Mouse (Mus musculus) limb, embryonic 15.5 days (tissue): ENCODE measurements around the gene Nod1. TPM values are rescaled to one million over a fixed set of nuclear protein-coding genes. Genes with fewer than 3 reads are reported as not detected.

Experiments
- ATAC-seq: fragments of 200-750 bp; cut with Nextera tagmentation; 2 replicates; pipeline ENCODE4 v1.8.0; 2017; ENCODE audit warnings: low read depth, moderate TSS enrichment; ENCODE audit not compliant: insufficient number of reproducible peaks, low FRiP score, low TSS enrichment
- H3K27ac ChIP-seq: fragments of 300-500 bp; sonication (generic); 2 replicates; pipeline ENCODE4 v1.5.1; 2015; ENCODE audit warnings: moderate library complexity, mild to moderate bottlenecking, inconsistent platforms
- H3K27me3 ChIP-seq: fragments of 300-500 bp; sonication (generic); 2 replicates; pipeline ENCODE4 v1.6.1; 2015; ENCODE audit warnings: inconsistent platforms
- H3K36me3 ChIP-seq: fragments of 300-500 bp; sonication (generic); 2 replicates; pipeline ENCODE4 v1.6.1; 2015; ENCODE audit warnings: inconsistent platforms
- H3K4me1 ChIP-seq: fragments of 300-500 bp; sonication (generic); 2 replicates; pipeline ENCODE4 v1.6.1; 2015; ENCODE audit warnings: inconsistent platforms
- H3K4me2 ChIP-seq: fragments of 300-500 bp; sonication (generic); 2 replicates; pipeline ENCODE4 v1.6.1; 2015; ENCODE audit warnings: mild to moderate bottlenecking, inconsistent platforms
- H3K4me3 ChIP-seq: fragments of 300-500 bp; sonication (generic); 2 replicates; pipeline ENCODE4 v1.5.1; 2015; ENCODE audit warnings: mild to moderate bottlenecking, inconsistent platforms
- H3K9ac ChIP-seq: fragments of 300-500 bp; sonication (generic); 2 replicates; pipeline ENCODE4 v1.6.1; 2015; ENCODE audit warnings: inconsistent platforms
- H3K9me3 ChIP-seq: fragments of 300-500 bp; sonication (generic); 2 replicates; pipeline ENCODE4 v1.6.1; 2016; ENCODE audit warnings: inconsistent platforms
- WGBS: fragments of 180-500 bp; shearing (Covaris S2); methylation state at CpG from one replicate; pipeline ENCODE4 v1.1.7; 2015; 5-methylcytosine and 5-hydroxymethylcytosine counted together
- polyA plus RNA-seq: library from polyadenylated mRNA; unstranded; fragments of >200 nt; fragmentation: Nextera tagmentation; extraction: Ambion mirVana; gene quantifications from 2 replicates; pipeline ENCODE4 v1.2.1, GENCODE M21; 2015

Gene Nod1
- polyA plus RNA-seq, 1 experiment from 2014 or later, result 13.3 TPM

DNA sequence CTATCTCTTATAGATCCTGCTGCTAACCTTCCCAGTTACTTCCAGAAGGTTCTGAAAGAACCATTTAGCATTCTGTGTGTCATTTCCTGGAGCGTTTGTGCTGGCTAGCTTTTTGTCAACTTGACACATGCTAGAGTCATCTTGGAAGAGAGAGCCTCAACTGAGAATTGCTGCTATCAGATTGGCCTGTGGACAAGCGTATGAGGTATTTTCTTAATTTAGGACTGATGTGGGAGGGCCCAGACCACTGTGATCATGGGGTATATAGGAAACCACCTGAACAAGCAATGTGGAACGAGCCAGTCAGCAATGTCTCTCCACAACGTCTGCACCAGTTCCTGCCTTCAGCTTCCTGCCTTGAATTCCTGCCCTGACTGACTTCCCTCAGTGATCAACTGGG is 31.1 kb upstream of the Nod1 start:
- Histone ChIP-seq H3K4me3 (no peak overlapping the region), H3K27me3 (no peaks in the 10 kb centered on the region), H3K27ac (no peak overlapping the region), H3K36me3 (no peaks in the 10 kb centered on the region), H3K4me1 (no peaks in the 10 kb centered on the region), H3K9ac (no peak overlapping the region), H3K4me2 (no peak overlapping the region), H3K9me3 (no peaks in the 10 kb centered on the region)
- WGBS, result 61% methylated on average over 4 of the region's 4 CpGs
- no peak for ATAC-seq

DNA sequence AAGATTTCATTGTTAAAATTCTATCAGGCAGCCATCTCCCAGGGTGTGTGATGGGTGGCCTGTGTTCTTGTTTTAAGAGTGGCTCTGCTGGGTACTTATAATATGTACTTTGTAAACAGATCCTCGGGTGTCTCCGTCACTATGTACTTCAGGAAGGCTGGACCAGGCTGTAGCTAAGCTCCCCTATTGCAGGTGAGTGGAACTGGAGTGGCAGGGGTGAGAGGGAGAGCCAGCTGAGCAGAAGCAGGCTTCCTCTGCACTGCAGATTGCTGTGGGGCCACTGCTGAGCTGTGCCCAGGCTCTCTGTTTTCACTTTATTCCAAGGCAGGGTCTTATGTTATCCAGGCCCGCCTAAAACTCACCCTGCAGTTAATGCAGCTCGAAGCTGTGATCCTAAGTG is 30.0 kb upstream of the Nod1 start:
- Histone ChIP-seq H3K4me2 (no peak overlapping the region), H3K27me3 (no peaks in the 10 kb centered on the region), H3K27ac (no peak overlapping the region), H3K4me3 (no peak overlapping the region), H3K4me1 (no peaks in the 10 kb centered on the region), H3K9ac (no peak overlapping the region), H3K9me3 (no peaks in the 10 kb centered on the region), H3K36me3 (no peaks in the 10 kb centered on the region)
- ATAC-seq, result no peak
- WGBS, result 56% methylated on average over 4 of the region's 4 CpGs

DNA sequence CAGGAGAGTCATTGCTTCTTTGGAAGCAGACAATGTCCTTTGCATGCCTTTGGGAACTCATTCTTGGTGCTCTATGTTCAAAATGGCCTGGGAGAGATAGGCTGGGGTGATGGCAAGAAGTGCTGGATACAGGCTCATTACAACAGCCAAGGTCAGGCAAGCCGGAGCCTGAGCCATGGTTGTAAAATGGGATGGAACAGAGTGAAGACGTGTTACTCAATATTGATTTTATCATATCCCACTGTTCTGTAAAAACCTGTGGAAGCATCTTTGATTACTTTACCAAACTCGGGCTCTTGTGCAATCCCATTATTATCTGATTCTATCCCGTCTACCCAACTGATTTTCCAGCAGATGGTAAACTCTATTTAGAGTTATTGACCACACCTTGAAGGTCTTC is 28.9 kb upstream of the Nod1 start:
- Histone ChIP-seq H3K4me1 (no peaks in the 10 kb centered on the region), H3K27ac (no peak overlapping the region), H3K9me3 (no peaks in the 10 kb centered on the region), H3K36me3 (no peaks in the 10 kb centered on the region), H3K27me3 (no peaks in the 10 kb centered on the region), H3K9ac (no peak overlapping the region), H3K4me3 (no peak overlapping the region), H3K4me2 (no peak overlapping the region)
- 73% methylated on average over 4 of the region's 4 CpGs for WGBS
- no peak for ATAC-seq

DNA sequence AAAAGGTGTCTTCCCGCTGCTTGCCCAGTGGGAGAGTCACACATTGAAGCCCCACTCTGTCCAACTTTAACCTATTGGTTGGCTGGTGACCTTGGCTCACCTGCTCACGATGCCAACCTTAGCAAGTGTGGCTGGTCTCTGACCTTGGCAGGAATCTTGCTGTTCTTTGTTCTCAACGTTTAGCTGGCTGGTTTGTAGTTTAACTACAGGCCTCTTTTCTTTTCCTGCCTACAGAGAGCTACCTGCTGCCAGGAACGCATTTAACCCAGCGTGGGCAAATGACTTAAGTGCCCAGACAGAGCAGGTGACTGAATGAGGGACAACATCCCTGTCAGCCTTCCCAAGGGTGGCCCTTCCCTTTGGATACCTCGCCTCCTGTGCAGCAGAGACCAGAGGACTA is 25.3 kb upstream of the Nod1 start:
- ATAC-seq, result no peak
- 81% methylated on average over 6 of the region's 6 CpGs for WGBS
- Histone ChIP-seq H3K9ac (no peak overlapping the region), H3K27me3 (no peaks in the 10 kb centered on the region), H3K4me2 (no peak overlapping the region), H3K9me3 (no peaks in the 10 kb centered on the region), H3K4me3 (no peak overlapping the region), H3K36me3 (no peaks in the 10 kb centered on the region), H3K4me1 (no peaks in the 10 kb centered on the region), H3K27ac (no peak overlapping the region)

DNA sequence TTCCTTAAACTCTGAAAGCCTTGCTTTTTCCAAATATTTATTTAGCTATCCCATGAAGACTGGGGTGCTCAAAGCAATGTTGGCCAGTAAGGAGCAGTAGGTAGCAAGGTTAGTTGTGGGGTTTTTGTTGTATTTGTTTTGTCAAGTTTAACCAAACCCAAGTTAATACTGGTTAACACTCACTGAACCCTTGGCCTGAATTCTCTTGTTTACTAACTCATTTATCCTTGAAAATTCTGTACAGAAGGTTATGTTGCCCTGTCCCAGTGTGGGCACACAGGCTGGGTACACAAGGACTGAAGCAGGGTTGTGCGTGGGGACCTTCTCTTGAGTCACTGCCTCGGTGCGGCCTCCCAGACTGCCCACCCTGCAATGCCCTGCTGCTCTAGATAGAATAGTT is 23.9 kb upstream of the Nod1 start:
- H3K4me2 ChIP-seq, result no peak overlapping the region
- no peaks in the 10 kb centered on the region for H3K9me3 ChIP-seq
- 94% methylated on average over 3 of the region's 3 CpGs for whole genome bisulfite sequencing
- H3K4me1 ChIP-seq, result peaks cover 6% of the 10 kb centered on the region; the same call in 1 of the 2 replicates
- no peak overlapping the region for H3K4me3 ChIP-seq
- no peak overlapping the region for H3K27ac ChIP-seq
- no peak for ATAC-seq
- no peaks in the 10 kb centered on the region for H3K27me3 ChIP-seq
- H3K36me3 ChIP-seq, result no peaks in the 10 kb centered on the region
- H3K9ac ChIP-seq, result no peak overlapping the region

DNA sequence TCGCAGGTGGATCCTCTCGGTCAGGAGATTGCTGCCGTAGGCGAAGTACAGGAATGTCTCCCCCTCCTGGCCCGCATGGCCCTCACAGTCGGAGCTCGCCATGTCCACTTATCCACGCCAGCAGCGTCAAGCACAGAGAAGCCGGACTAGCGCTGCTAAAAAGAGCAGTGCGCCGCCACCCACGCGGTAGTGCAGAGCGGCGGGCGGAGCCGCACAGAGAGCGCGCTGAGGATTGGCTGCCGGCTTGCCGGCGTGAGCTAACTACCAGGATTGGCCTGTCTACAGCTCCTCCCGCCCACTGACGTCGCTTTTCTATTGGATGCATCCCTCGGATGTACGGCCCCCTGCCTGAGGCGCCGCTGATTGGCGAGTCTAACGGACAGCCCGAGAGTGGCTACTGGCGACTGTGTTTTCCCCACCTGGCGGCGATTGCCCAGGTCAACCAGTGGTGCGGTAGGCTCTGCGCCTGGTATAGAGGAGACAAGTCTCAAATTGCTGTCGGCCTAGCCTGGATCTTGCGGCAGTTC is 20.4 kb upstream of the Nod1 start, which contains the start of gene Ggct:
Gene Ggct (minus strand): TSS at position 217 of the 527 bp plus-strand sequence.
- H3K9me3 ChIP-seq, result no peaks in the 10 kb centered on the region
- peak within 1 kb of the TSS; percentile 39; the same call in 1 of the 2 replicates for H3K9ac ChIP-seq
- WGBS, result under 1% methylated on average over 41 of the region's 41 CpGs
- peaks cover 6% of the 10 kb centered on the region; the same call in 1 of the 2 replicates for H3K4me1 ChIP-seq
- H3K4me3 ChIP-seq, result peak within 1 kb of the TSS; percentile 51
- H3K27me3 ChIP-seq, result no peaks in the 10 kb centered on the region
- no peaks in the 10 kb centered on the region for H3K36me3 ChIP-seq
- ATAC-seq, result peak; percentile 100
- H3K4me2 ChIP-seq, result peak within 1 kb of the TSS; percentile 94
- peak within 1 kb of the TSS; percentile 50; the same call in 1 of the 2 replicates for H3K27ac ChIP-seq

DNA sequence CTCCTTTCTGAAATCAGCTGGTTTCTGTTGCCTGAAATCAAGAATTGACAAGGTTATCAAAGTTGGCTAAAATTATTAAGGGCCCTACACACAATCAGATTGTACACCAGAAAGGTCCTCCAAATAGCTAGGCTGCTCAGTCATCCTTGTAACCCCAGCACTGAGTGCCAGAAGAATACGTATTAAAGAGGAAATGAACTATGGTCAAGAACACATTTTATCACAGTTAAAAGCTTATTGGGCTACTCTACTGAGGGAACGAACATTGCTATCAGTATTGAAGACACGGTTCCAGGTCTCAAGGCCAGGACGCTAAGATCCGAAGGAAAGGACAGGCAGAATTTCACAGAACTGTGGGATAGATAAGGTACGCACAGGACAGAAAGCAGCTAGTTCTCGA is 19.7 kb upstream of the Nod1 start:
- Histone ChIP-seq H3K27me3 (no peaks in the 10 kb centered on the region), H3K9me3 (no peaks in the 10 kb centered on the region), H3K9ac (peak overlapping the region; percentile 39; the same call in 1 of the 2 replicates), H3K4me2 (peak overlapping the region; percentile 94), H3K36me3 (no peaks in the 10 kb centered on the region), H3K4me1 (peaks cover 6% of the 10 kb centered on the region; the same call in 1 of the 2 replicates), H3K4me3 (peak overlapping the region; percentile 51), H3K27ac (no peak overlapping the region)
- WGBS, result 6% methylated on average over 7 of the region's 7 CpGs
- ATAC-seq, result no peak

DNA sequence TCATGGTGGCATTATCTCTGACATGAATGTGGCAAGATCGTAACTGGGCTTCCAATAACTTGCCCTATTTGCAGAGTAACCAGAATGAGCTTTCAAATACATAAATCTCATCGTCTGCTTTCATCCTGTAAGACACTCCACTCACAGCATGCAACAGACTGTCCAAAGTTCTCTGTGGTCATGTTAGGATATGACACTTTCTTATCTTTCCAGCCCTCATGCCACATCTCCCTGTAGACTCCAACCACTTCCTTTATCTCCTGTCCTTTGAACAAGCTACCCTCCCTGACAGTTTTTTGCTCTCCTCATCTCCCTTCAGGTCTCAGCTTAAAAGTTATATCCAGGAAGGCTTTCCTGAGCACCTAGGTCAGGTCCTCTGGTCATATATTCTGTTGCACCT is 18.8 kb upstream of the Nod1 start:
- Histone ChIP-seq H3K9ac (no peak overlapping the region), H3K4me1 (peaks cover 6% of the 10 kb centered on the region; the same call in 1 of the 2 replicates), H3K27me3 (no peaks in the 10 kb centered on the region), H3K27ac (no peak overlapping the region), H3K36me3 (no peaks in the 10 kb centered on the region), H3K4me3 (no peak overlapping the region), H3K9me3 (no peaks in the 10 kb centered on the region), H3K4me2 (no peak overlapping the region)
- no peak for ATAC-seq
- WGBS, result 83% methylated on average over 2 of the region's 2 CpGs

DNA sequence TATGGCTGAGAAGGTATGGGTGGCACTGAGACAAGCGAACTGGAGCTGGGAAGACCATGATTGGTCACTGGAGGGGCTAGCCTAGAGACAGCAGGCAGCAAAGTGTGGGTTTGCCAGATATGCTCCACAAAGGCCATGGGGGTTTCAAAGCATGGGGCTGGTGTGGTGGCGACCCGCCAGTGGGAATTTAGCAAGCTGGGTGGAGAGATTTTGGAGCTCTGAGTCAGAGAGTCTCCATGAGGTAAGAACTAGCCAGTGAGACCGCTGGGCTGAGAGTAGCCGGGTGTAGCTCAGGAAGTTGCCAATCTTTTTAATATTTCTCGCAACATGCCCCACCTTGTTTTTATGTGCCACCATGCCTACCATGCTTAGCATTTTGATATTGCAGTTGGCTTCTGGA is 15.7 kb upstream of the Nod1 start:
- Histone ChIP-seq H3K4me2 (no peak overlapping the region), H3K4me3 (no peak overlapping the region), H3K27me3 (no peaks in the 10 kb centered on the region), H3K4me1 (peaks cover 6% of the 10 kb centered on the region; the same call in 1 of the 2 replicates), H3K9ac (no peak overlapping the region), H3K9me3 (no peaks in the 10 kb centered on the region), H3K36me3 (no peaks in the 10 kb centered on the region), H3K27ac (no peak overlapping the region)
- WGBS, result 89% methylated on average over 6 of the region's 6 CpGs
- no peak for ATAC-seq

DNA sequence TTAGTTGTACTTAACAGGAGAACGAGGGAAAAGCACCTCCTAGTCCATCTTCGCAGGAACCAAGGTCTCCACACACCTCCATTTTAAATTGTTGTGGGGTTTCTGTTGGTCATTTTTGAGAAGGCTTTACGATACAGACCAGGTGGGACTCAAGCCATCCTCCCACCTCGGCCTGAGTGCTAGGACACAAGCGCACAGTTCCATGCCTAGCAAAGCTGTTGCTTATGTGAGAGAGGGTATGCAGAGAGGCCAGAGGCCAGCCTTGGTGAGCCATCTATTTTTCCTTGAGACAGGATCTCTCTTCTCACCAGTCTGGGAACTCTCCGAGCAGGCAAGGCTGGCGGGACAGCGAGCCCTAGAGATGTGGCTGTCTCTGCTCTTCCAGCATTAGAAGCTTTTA is 11.7 kb upstream of the Nod1 start:
- no peaks in the 10 kb centered on the region for H3K4me1 ChIP-seq
- H3K9ac ChIP-seq, result no peak overlapping the region
- WGBS, result 88% methylated on average over 8 of the region's 8 CpGs
- H3K36me3 ChIP-seq, result no peaks in the 10 kb centered on the region
- H3K9me3 ChIP-seq, result no peaks in the 10 kb centered on the region
- no peak overlapping the region for H3K27ac ChIP-seq
- no peak for ATAC-seq
- no peaks in the 10 kb centered on the region for H3K27me3 ChIP-seq
- no peak overlapping the region for H3K4me2 ChIP-seq
- no peak overlapping the region for H3K4me3 ChIP-seq

DNA sequence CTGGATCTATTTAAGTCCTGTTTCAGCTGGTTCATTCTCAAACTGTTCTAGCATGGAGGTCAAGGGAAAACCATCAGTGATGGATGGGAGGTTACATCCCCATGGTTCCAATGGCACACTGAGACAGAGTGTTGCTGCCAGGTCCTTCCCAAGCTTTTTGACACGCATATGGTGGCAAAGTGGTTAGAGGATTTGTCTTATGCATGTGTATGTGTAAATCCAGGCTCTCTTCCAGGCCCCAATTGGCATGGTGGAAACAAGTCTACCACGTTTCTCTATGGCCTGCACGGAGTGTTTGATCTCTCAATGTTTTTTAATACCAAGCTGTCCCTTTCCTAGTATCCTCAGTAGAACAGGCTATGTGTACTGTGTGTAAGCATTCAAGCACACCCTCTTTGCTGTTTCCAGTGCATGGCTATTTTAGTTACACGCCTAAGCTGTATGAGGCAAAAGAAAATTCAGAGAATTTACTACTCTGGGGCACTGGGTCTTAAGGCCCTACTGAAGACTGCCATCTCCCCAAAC is 11.2 kb upstream of the Nod1 start:
- Histone ChIP-seq H3K9me3 (no peaks in the 10 kb centered on the region), H3K9ac (no peak overlapping the region), H3K4me1 (no peaks in the 10 kb centered on the region), H3K27ac (no peak overlapping the region), H3K4me3 (no peak overlapping the region), H3K36me3 (no peaks in the 10 kb centered on the region), H3K27me3 (no peaks in the 10 kb centered on the region), H3K4me2 (no peak overlapping the region)
- no peak for ATAC-seq
- 89% methylated on average over 4 of the region's 4 CpGs for WGBS

DNA sequence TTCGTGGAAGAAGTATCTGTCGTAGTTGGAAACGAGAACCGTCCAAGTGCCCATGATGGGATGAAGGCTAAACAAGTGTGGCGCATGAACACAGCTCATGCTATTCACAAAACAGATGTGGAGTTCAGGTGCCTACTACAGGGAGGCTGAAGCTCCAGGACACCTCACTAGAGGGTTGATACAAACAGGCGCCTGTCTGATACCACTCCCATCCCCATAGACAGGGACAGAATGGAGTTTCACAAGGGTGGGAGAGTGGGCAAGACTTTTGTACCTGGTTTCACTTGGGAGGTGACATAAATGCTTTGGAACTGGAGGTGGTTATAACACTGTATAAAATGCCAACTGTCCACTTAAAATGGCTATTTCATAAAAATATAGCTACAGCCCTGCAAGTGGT is 7.0 kb upstream of the Nod1 start:
- Histone ChIP-seq H3K27me3 (0 out of 2 replicates have a peak, but pooled peaks cover 4% of the 10 kb centered on the region), H3K4me1 (no peaks in the 10 kb centered on the region), H3K9ac (no peak overlapping the region), H3K27ac (no peak overlapping the region), H3K36me3 (no peaks in the 10 kb centered on the region), H3K9me3 (no peaks in the 10 kb centered on the region), H3K4me3 (no peak overlapping the region), H3K4me2 (no peak overlapping the region)
- 95% methylated on average over 6 of the region's 6 CpGs for WGBS
- ATAC-seq, result no peak
